Mouse (Mus musculus): ENCODE measurements at regions not wholly inside any gene's neighbourhood (a gene's known extent, or its start where the extent isn't known, plus 50 kb on each side); places are given as distances from the start of the nearest gene placed in this dataset.
"Not testable (repeated sequence)": the region's sequence is repeated elsewhere in the genome, so short reads cannot be mapped to it uniquely, and the experiment has no call there.

- not testable (repeated sequence) for DNase-seq (ENCODE audit: low spot score)
These were observed 461.1 kb downstream of the Gm21863 start for GRCm38 (mm10) chr12:20415397-20415796.

GRCm38 (mm10) chr12:20426359-20426758 is 472.1 kb downstream of the Gm21863 start:
- DNase-seq (ENCODE audit: low spot score) = not testable (repeated sequence)

- peak; percentile 4 for DNase-seq (ENCODE audit: low spot score)
These were observed 510.3 kb downstream of the Gm21863 start for GRCm38 (mm10) chr12:20464585-20464984.
